Mouse (Mus musculus): ENCODE measurements around the gene Avpr2. TPM values are rescaled to one million over a fixed set of nuclear protein-coding genes. Genes with fewer than 3 reads are reported as not detected.
A peak's percentile ranks its signal among the peaks of the same experiment; 100 is the strongest.

The Avpr2 gene
- not detected for total RNA-seq (2021)
- long read RNA-seq, experiment 1: 0 reads
- long read RNA-seq, experiment 2: 0 reads

DNA sequence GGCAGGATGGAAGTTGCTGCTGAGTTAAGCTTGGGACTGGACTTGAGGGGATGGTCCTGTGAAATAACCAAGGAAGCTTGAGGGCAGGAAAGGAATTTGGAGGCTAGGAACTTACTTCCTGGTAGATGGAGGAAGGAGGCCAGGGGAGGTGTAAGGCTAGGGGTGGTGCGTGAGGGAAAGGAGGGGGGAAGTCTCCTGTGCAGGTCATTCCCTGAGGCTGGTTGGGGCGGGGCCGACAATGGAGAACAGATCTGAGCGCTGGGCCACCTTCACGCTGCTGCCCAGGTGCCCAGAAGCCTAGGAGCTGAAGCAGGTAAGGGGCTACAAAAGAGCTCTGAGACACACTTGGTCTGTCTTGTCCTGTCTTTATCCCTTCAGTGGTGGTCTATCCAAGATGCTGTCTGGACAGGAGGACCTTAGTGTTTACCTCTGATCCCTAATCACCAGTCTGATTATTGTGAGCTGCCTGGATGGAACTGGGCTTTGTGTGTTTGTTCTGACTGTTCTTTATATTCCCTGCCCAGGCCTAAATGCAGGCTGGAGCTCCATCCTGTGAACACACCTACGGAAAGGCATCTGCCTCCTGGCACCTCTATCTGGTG is at the start of gene Avpr2:
Avpr2 (plus strand) TSS at position 552 of the 602 bp plus-strand sequence.
- H3K4me3 ChIP-seq: no peak within 1 kb of the TSS
- DNase-seq (ENCODE audit: low spot score in 2 of 2): no peak
- H3K27ac ChIP-seq: no peak within 1 kb of the TSS

DNA sequence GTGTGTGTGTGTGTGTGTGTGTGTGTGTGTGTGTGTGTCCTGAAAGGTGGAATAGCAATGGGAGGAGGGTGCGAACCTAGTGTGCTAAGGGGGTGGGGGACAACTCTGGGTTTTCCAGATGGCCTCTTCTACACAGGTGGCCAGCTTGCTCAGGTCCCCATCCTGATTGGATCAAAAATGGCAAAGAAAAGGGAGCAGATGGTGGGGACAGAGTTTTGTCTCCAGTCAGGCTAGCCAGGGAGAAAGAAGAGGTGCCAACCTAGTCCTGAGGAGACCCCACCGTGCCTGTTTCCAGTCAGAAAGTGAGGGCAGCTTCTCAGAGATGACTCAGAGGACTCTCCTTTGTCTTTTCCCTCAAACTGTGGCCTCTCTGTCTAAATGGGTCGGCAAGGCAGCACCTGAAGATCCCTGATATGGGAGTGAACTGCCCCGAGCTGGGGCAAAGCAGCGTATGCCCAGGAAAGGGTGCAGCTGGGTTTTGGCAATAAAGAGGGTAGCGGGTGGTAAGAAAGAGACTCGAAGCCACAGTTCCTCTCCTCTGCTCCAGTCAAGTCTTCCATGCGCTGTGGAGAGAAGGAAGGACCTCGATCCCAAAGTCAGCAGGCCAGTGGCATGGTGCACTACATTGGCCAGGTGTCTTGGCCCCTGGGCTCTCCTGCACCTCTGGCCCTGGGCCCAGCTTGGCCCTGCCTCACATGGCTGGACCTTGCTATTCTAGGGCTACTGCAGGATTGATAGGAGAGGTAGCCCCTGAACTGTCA is 37.4 kb upstream of the Avpr2 start:
- TF ChIP-seq CTCF (conservative IDR thresholded peaks at IDR 0.05): no peak
- Histone ChIP-seq H3K4me3 (no peak overlapping the region), H3K27ac (no peak overlapping the region)
- no peak for DNase-seq (ENCODE audit: low spot score in 2 of 2)

More for the DNA sequence above, at the start of gene Avpr2:
- TF ChIP-seq CTCF (conservative IDR thresholded peaks at IDR 0.05): no peak

- DNase-seq (ENCODE audit: low spot score in 2 of 2): no peak
- Histone ChIP-seq H3K27ac (no peak overlapping the region), H3K4me3 (no peak overlapping the region)
- no peak for TF ChIP-seq CTCF (conservative IDR thresholded peaks at IDR 0.05)
These were observed 36.9 kb upstream of the Avpr2 start for GRCm38 (mm10) chrX:73855087-73855408.

GRCm38 (mm10) chrX:73864692-73865091 is 27.2 kb upstream of the Avpr2 start:
- DNase-seq (ENCODE audit: low spot score in 2 of 2): no peak
- TF ChIP-seq CTCF (conservative IDR thresholded peaks at IDR 0.05): no peak
- Histone ChIP-seq H3K27ac (no peak overlapping the region), H3K4me3 (no peak overlapping the region)

GRCm38 (mm10) chrX:73867256-73867655 is 24.6 kb upstream of the Avpr2 start:
- DNase-seq (ENCODE audit: low spot score in 2 of 2): no peak
- H3K27ac ChIP-seq: no peak overlapping the region; the same call in 1 of the 2 replicates
- TF ChIP-seq CTCF (conservative IDR thresholded peaks at IDR 0.05): no peak
- H3K4me3 ChIP-seq: no peak overlapping the region

DNA sequence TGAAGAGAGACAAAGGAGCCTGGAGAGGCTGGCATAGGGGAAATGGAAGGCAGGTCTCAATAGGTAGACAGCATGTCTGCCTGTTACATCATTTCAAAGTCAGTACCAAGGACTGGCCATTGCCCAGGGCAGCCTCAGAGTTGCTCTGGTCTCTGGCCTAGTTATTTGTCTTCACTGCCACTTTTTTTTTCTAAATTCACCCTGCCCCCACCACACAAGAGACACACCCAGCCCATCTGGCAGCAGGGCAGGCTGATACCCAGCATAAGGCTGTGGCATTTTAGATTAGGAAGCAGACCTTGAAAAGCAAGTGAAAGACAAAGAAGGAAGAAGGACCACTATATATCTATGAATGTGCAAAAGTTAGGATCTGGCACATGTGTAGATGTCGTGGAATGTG is 24.1 kb upstream of the Avpr2 start:
- Histone ChIP-seq H3K27ac (no peak overlapping the region; the same call in 1 of the 2 replicates), H3K4me3 (no peak overlapping the region)
- no peak for TF ChIP-seq CTCF (conservative IDR thresholded peaks at IDR 0.05)
- no peak for DNase-seq (ENCODE audit: low spot score in 2 of 2)

DNA sequence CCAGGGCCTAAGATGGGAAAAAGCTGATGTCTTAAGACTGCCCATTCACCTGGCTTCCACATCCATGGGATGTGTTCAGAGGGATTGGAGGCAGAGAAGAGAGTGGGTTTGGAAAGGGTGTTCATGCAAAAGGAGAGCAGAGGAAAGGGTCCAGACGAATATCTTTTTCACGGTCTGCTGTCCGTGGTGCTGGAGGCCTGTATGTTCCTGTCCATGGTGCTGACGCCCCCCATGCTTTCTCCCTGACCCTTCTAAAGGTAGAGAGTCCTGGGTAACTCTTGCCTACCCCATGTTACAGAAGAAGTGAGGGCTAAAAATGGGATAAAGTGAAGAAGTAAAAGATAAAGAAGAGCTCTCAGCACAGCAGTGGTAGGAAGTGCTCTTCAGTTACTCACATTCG is 22.6 kb upstream of the Avpr2 start:
- H3K4me3 ChIP-seq: no peak overlapping the region
- no peak overlapping the region for H3K27ac ChIP-seq
- no peak for TF ChIP-seq CTCF (conservative IDR thresholded peaks at IDR 0.05)
- no peak for DNase-seq (ENCODE audit: low spot score in 2 of 2)

DNA sequence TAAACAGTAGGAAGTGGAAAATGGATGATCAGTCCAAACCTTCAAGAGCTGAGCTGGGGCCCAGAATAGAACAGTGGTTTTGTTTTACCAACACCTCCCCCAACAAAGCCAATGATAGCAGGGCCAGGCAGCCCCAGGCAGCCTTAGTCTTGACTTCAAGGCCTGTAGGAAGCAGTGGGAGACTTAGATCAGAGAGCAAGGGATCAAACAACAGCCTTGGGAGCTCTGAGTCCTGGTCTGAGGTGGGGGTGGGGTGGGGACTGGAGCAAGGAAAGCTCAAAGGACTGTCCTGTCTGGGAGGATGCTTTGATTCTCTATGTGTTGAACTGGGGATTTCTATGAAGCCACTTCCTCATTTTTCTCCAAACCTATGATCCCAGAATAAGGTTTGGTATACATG is 20.4 kb upstream of the Avpr2 start:
- no peak for TF ChIP-seq CTCF (conservative IDR thresholded peaks at IDR 0.05)
- no peak overlapping the region for H3K27ac ChIP-seq
- DNase-seq (ENCODE audit: low spot score in 2 of 2): no peak
- no peak overlapping the region for H3K4me3 ChIP-seq

- Histone ChIP-seq H3K4me3 (no peak overlapping the region), H3K27ac (no peak overlapping the region)
- DNase-seq (ENCODE audit: low spot score in 2 of 2): no peak
- TF ChIP-seq CTCF (conservative IDR thresholded peaks at IDR 0.05): no peak
These were observed 19.9 kb upstream of the Avpr2 start for GRCm38 (mm10) chrX:73871956-73872355.

- DNase-seq (ENCODE audit: low spot score in 2 of 2): no peak
- no peak overlapping the region for H3K27ac ChIP-seq
- H3K4me3 ChIP-seq: no peak overlapping the region
- no peak for TF ChIP-seq CTCF (conservative IDR thresholded peaks at IDR 0.05)
These were observed 16.0 kb upstream of the Avpr2 start for GRCm38 (mm10) chrX:73875881-73876280.

GRCm38 (mm10) chrX:73877014-73877413 is 14.9 kb upstream of the Avpr2 start:
- no peak for TF ChIP-seq CTCF (conservative IDR thresholded peaks at IDR 0.05)
- Histone ChIP-seq H3K4me3 (no peak overlapping the region), H3K27ac (no peak overlapping the region)
- no peak for DNase-seq (ENCODE audit: low spot score in 2 of 2)

- peak overlapping the region; percentile 70 for H3K27ac ChIP-seq
- no peak for DNase-seq (ENCODE audit: low spot score in 2 of 2)
- no peak for TF ChIP-seq CTCF (conservative IDR thresholded peaks at IDR 0.05)
- H3K4me3 ChIP-seq: peak overlapping the region; percentile 61
These were observed 11.5 kb upstream of the Avpr2 start for GRCm38 (mm10) chrX:73880194-73881035.

GRCm38 (mm10) chrX:73881036-73881427 is 10.9 kb upstream of the Avpr2 start:
- Histone ChIP-seq H3K4me3 (peak overlapping the region; percentile 61), H3K27ac (peak overlapping the region; percentile 70)
- no peak for DNase-seq (ENCODE audit: low spot score in 2 of 2)
- no peak for TF ChIP-seq CTCF (conservative IDR thresholded peaks at IDR 0.05)
